Mouse (Mus musculus): ENCODE measurements around the gene Cdkn2d.
A peak's percentile ranks its signal among the peaks of the same experiment; 100 is the strongest.

The Cdkn2d gene

DNA sequence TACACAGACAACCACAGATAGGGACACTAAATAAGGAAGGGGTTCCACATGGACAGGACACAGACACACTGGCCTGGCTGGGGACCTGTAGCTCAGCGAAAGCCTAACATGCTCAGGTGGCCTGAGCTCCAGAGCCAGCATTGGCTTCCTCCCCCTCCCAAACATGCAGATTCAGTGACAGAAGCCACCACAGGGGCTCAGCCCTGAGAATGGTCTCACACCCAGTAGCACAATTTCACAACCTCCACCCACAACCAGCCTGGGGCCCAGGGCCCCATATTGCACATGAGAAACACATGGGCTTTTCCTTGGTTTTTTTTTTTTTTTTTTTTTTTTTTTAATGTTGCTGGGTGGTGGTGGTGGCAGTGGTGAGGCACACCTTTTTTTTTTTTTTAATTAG, 44.9 kb downstream of the Cdkn2d start:
- DNase-seq (ENCODE audit: low read depth, low spot score) = no peak

DNA sequence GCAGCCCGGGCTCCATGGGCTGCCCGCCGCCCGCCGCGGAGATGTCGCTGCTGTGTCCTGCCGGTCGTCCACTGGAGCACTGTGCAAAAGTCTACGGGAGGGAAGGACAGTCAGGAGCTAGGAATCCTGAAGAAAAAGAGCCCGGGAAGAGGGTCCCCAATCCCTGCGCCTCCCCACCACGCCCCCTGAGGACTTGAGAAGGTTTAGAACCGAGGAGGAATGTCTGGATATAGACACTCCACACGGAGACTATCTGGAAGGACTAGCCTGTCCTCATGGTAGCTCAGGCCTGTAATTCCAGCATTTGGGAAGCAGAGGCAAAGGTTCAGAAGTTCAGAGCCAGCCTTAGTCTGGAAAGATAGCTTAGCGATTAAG, 46.1 kb downstream of the Cdkn2d start:
- no peak for DNase-seq (ENCODE audit: low read depth, low spot score)

GRCm38 (mm10) chr9:21244428-21245112, 46.6 kb downstream of the Cdkn2d start:
- no peak for DNase-seq (ENCODE audit: low read depth, low spot score)

GRCm38 (mm10) chr9:21243826-21244427, 47.3 kb downstream of the Cdkn2d start:
- no peak for DNase-seq (ENCODE audit: low read depth, low spot score)

- peak; percentile 84 for DNase-seq (ENCODE audit: low read depth, low spot score)
Measured at GRCm38 (mm10) chr9:21241343-21241742, 49.9 kb downstream of the Cdkn2d start.

- no peak for DNase-seq (ENCODE audit: low read depth, low spot score)
Measured at GRCm38 (mm10) chr9:21239465-21239848, 51.8 kb downstream of the Cdkn2d start.

- DNase-seq (ENCODE audit: low read depth, low spot score) = peak; percentile 73
Measured at GRCm38 (mm10) chr9:21238733-21239464, 52.3 kb downstream of the Cdkn2d start, which contains the start of gene Keap1. Keap1 (minus strand) TSS chr9:21239361.

Measured in retina, postnatal 7 days (tissue).